Mouse (Mus musculus) stomach, postnatal 0 days (tissue): ENCODE results near the gene Wdr91. TPM values are rescaled to one million over a fixed set of nuclear protein-coding genes. Genes with fewer than 3 reads are reported as not detected.
A peak's percentile ranks its signal among the peaks of the same experiment; 100 is the strongest.

Source experiments
- ATAC-seq: fragments of 200-750 bp; cut with Nextera tagmentation; 2 replicates; pipeline ENCODE4 v1.8.0; 2017; ENCODE audit not compliant: low FRiP score, low TSS enrichment
- DNase-seq: peaks from one replicate; pipeline ENCODE4 v3.0.0-alpha.2; 2016; ENCODE audit warnings: low spot score
- H3K27ac ChIP-seq: fragments of 300-500 bp; sonication (generic); replicated peaks from 2 replicates; pipeline ENCODE4 v1.5.1; 2014; ENCODE audit warnings: mild to moderate bottlenecking, control low read depth
- H3K27me3 ChIP-seq: fragments of 300-500 bp; sonication (generic); 2 replicates; pipeline ENCODE4 v1.6.1; 2014; ENCODE audit warnings: low read length; ENCODE audit not compliant: control insufficient read depth, insufficient read depth
- H3K36me3 ChIP-seq: fragments of 300-500 bp; sonication (generic); 2 replicates; pipeline ENCODE4 v1.6.1; 2014; ENCODE audit warnings: low read length, mixed read lengths; ENCODE audit not compliant: control insufficient read depth, insufficient read depth
- H3K4me1 ChIP-seq: fragments of 300-500 bp; sonication (generic); replicated peaks from 2 replicates; pipeline ENCODE4 v1.6.1; 2014; ENCODE audit warnings: antibody characterized with exemption; ENCODE audit not compliant: control insufficient read depth, insufficient read depth
- H3K4me2 ChIP-seq: fragments of 300-500 bp; sonication (generic); replicated peaks from 2 replicates; pipeline ENCODE4 v1.6.1; 2014; ENCODE audit warnings: low read depth, mild to moderate bottlenecking, control low read depth, moderate library complexity
- H3K4me3 ChIP-seq: fragments of 300-500 bp; sonication (generic); 2 replicates; pipeline ENCODE4 v1.5.1; 2014; ENCODE audit warnings: low read depth, low read length, control low read depth
- H3K9ac ChIP-seq: fragments of 300-500 bp; sonication (generic); 2 replicates; pipeline ENCODE4 v1.6.1; 2014; ENCODE audit warnings: mild to moderate bottlenecking, low read length, control low read depth, mixed read lengths
- H3K9me3 ChIP-seq: fragments of 300-500 bp; sonication (generic); 2 replicates; pipeline ENCODE4 v1.6.1; 2016; ENCODE audit warnings: low read length; ENCODE audit not compliant: control insufficient read depth
- CTCF ChIP-seq: IDR thresholded peaks from 2 replicates; pipeline ENCODE4 v1.5.1; 2016; ENCODE audit warnings: antibody characterized with exemption, low read depth, mild to moderate bottlenecking, moderate library complexity
- EP300 ChIP-seq: optimal IDR thresholded peaks from 2 replicates; pipeline ENCODE3; 2016; ENCODE audit warnings: antibody characterized with exemption
- WGBS: fragments of 180-500 bp; shearing (Covaris S2); extraction: QIAGEN DNeasy Blood & Tissue Kit; methylation state at CpG from one replicate; pipeline ENCODE4 v1.1.7; 2014; 5-methylcytosine and 5-hydroxymethylcytosine counted together
- polyA plus RNA-seq: library from polyadenylated mRNA; unstranded; fragments of >200 nt; fragmentation: Nextera tagmentation; extraction: Ambion mirVana; gene quantifications from 2 replicates; pipeline ENCODE4 v1.2.1, GENCODE M21; 2015

Wdr91 gene
- polyA plus RNA-seq, 1 experiment from 2014 or later, result 4.5 TPM

DNA sequence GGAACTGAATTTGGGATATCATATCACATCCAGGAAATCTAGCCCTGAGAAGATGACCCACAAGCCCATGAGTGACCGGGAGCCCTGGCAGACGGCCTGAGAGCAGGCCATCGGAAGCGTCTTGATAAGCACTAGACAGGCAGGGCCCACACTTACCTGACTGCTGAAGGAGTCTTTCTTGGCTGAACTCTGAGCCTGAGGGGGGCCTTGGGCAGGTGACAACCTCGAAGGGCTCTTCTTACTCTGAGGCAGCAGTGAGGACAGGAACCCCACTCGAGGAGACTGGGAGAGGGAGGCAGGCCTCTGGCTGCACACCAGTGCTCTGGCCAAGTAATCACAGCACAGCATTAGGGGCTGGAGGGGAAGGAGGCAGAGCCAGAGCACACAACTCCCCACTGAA is 6.3 kb downstream of the Wdr91 start:
- no peaks in the 10 kb centered on the region for H3K27me3 ChIP-seq
- ATAC-seq (no peak), DNase-seq (no peak)
- no peak overlapping the region for H3K4me2 ChIP-seq
- no peaks in the 10 kb centered on the region for H3K9me3 ChIP-seq
- no peak overlapping the region for H3K4me3 ChIP-seq
- TF ChIP-seq EP300, result no peak
- no peak for TF ChIP-seq CTCF
- peaks cover 7% of the 10 kb centered on the region for H3K36me3 ChIP-seq
- H3K27ac ChIP-seq, result no peak overlapping the region
- H3K4me1 ChIP-seq, result no peaks in the 10 kb centered on the region
- H3K9ac ChIP-seq, result no peak overlapping the region
- 77% methylated on average over 6 of the region's 6 CpGs for WGBS

DNA sequence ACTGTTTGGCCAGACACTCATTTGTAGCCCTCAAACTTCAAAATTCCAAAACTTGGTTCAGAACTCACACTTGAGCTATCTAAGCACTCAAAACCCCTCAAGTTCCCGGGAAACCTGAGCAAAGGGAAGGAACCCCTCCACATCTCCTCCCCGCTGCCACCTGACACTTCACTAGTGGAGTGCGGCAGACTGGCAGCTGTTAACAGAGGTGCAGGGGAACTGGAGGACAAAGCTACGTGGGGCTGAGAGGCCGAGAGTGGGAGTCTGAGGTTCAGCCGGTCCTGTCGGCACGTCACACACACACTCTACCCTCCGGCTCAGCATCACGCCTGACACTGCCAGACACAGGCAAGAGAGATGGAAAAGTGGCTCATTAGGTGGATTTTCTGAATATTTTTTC is 6.8 kb downstream of the Wdr91 start:
- DNase-seq, result no peak

DNA sequence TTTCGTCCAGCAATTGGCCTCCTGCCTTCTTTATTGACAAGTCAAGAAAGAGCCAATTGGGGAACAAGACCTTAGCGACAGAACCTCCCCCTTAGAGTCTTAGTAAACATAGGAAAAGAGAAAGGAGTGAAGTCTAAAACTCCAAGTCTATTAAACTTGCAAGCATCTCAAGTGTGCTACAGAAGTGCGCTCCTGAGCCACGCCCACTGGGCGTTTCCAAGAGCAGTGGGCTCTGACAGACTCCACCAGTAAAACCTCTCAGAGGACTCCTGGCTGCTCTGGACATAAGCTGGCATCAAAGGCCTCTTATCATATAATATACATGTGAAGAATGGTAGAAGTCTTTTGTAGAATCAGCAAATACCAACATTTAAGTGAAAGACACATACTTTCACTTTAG is 7.2 kb downstream of the Wdr91 start:
- Histone ChIP-seq H3K9ac (no peak overlapping the region), H3K4me1 (no peaks in the 10 kb centered on the region), H3K27ac (no peak overlapping the region), H3K4me3 (no peak overlapping the region), H3K36me3 (peaks cover 7% of the 10 kb centered on the region), H3K9me3 (no peaks in the 10 kb centered on the region), H3K27me3 (no peaks in the 10 kb centered on the region), H3K4me2 (peak overlapping the region; percentile 14; the same call in 1 of the 2 replicates)
- no peak for TF ChIP-seq CTCF
- TF ChIP-seq EP300, result no peak
- ATAC-seq (0 out of 2 replicates have a peak, but pooled peaks have one; percentile 36), DNase-seq (peak; percentile 41)
- WGBS, result 58% methylated on average over 5 of the region's 5 CpGs

More for the DNA sequence above, 6.8 kb downstream of the Wdr91 start:
- WGBS, result 73% methylated on average over 10 of the region's 10 CpGs
- no peak for ATAC-seq
- Histone ChIP-seq H3K36me3 (peaks cover 7% of the 10 kb centered on the region), H3K9me3 (no peaks in the 10 kb centered on the region), H3K4me1 (no peaks in the 10 kb centered on the region), H3K4me2 (no peak overlapping the region), H3K27ac (no peak overlapping the region), H3K27me3 (no peaks in the 10 kb centered on the region), H3K4me3 (no peak overlapping the region), H3K9ac (no peak overlapping the region)
- no peak for TF ChIP-seq EP300
- no peak for TF ChIP-seq CTCF

DNA sequence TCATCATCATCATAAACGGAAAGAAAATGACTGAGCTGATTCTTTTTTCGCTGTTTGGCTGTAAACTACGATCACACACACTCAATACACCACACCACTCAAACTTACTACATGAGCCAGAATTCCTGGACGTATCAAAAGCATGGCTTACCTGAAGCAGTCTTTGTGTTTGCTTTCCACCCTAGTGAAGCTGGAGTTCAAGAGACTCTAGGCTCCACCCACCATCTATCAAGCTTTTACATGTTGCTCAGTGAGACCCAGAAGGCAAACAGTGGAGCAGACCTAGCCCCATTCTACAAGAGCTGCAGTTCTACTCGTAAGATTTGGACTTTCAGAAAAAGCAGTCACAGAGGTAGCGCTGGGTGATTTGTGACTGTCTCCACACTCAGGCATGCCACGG is 8.1 kb downstream of the Wdr91 start:
- 65% methylated on average over 7 of the region's 7 CpGs for WGBS
- no peaks in the 10 kb centered on the region for H3K27me3 ChIP-seq
- H3K36me3 ChIP-seq, result peaks cover 7% of the 10 kb centered on the region
- no peak overlapping the region; the same call in 1 of the 2 replicates for H3K27ac ChIP-seq
- no peak for ATAC-seq
- H3K9me3 ChIP-seq, result no peaks in the 10 kb centered on the region
- no peaks in the 10 kb centered on the region for H3K4me1 ChIP-seq
- peak overlapping the region; percentile 31; the same call in 1 of the 2 replicates for H3K4me2 ChIP-seq
- H3K9ac ChIP-seq, result peak overlapping the region; percentile 18; the same call in 1 of the 2 replicates
- TF ChIP-seq CTCF (no peak), EP300 (no peak)
- no peak overlapping the region for H3K4me3 ChIP-seq
- DNase-seq, result peak; percentile 23

DNA sequence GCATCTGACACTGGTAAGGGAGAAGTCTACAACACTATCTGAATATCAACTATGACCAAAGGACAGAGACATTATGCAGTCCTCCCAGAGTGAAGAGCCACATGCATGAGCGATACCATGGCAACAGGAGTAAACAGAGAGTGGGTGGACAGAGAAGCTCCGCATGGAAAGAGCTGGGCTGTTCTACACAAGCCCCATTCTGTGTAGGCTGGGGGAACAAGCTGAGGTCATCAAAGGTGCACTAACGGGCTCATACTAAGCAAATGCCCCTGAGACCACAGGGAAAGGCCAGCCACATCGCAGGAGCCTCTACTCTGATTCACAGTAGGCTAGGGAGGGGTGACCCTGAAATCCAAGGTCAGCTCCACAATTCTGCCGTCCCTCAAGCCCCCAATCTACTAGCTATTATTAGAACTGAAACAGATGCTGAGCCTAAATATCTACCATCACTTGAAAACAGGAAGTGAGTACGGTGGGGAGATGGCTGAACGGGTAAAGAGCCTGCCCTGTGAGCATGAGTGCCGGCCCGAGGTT is 8.7 kb downstream of the Wdr91 start:
- peaks cover 3% of the 10 kb centered on the region for H3K36me3 ChIP-seq
- WGBS, result 48% methylated on average over 9 of the region's 9 CpGs
- no peaks in the 10 kb centered on the region for H3K27me3 ChIP-seq
- H3K27ac ChIP-seq, result no peak overlapping the region
- DNase-seq (no peak), ATAC-seq (peak; percentile 21; the same call in 1 of the 2 replicates)
- no peak overlapping the region for H3K4me2 ChIP-seq
- no peak overlapping the region for H3K4me3 ChIP-seq
- no peak overlapping the region for H3K9ac ChIP-seq
- no peaks in the 10 kb centered on the region for H3K4me1 ChIP-seq
- no peaks in the 10 kb centered on the region for H3K9me3 ChIP-seq
- TF ChIP-seq EP300 (no peak), CTCF (no peak)

DNA sequence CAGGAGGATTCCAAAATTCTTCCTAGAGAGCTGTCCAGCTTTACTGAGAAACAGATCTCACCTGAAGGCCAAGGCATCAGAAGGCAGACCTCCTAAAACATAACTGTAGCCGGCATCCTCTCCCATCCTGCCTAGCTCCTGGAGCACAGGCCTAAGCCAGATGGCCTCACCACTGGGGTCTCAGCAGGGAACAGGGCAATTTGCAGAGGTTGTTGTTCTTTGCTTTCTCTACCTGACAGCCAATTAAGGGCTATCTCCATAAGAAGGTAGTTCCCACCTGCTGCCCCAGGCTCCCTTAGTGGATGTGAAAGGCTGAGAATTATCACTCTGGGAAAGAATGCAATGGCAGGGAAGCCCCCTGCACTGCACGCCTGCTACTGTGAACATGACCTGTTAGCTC is 9.7 kb downstream of the Wdr91 start:
- Histone ChIP-seq H3K4me3 (no peak overlapping the region), H3K36me3 (peaks cover 2% of the 10 kb centered on the region), H3K4me2 (no peak overlapping the region), H3K4me1 (no peaks in the 10 kb centered on the region), H3K27me3 (no peaks in the 10 kb centered on the region), H3K9ac (no peak overlapping the region), H3K9me3 (no peaks in the 10 kb centered on the region), H3K27ac (no peak overlapping the region)
- ATAC-seq (no peak), DNase-seq (no peak)
- WGBS, result 87% methylated on average over 2 of the region's 2 CpGs
- no peak for TF ChIP-seq EP300
- no peak for TF ChIP-seq CTCF
